Mouse (Mus musculus) embryonic facial prominence, embryonic 15.5 days (tissue): ENCODE measurements around the gene Tsr2. TPM values are rescaled to one million over a fixed set of nuclear protein-coding genes. Genes with fewer than 3 reads are reported as not detected.

Experiments used
- ATAC-seq: fragments of 200-750 bp; cut with Nextera tagmentation; 2 replicates; pipeline ENCODE4 v1.8.0; 2017; ENCODE audit warnings: low read depth, moderate TSS enrichment; ENCODE audit not compliant: insufficient number of reproducible peaks, low FRiP score, low TSS enrichment
- H3K27ac ChIP-seq: fragments of 300-500 bp; sonication (generic); replicated peaks from 2 replicates; pipeline ENCODE4 v1.5.1; 2015; ENCODE audit warnings: mild to moderate bottlenecking, inconsistent platforms
- H3K27me3 ChIP-seq: fragments of 300-500 bp; sonication (generic); 2 replicates; pipeline ENCODE4 v1.6.1; 2015; ENCODE audit warnings: inconsistent platforms
- H3K36me3 ChIP-seq: fragments of 300-500 bp; sonication (generic); 2 replicates; pipeline ENCODE4 v1.6.1; 2015; ENCODE audit warnings: mild to moderate bottlenecking, inconsistent platforms
- H3K4me1 ChIP-seq: fragments of 300-500 bp; sonication (generic); 2 replicates; pipeline ENCODE4 v1.6.1; 2015; ENCODE audit warnings: inconsistent platforms
- H3K4me2 ChIP-seq: fragments of 300-500 bp; sonication (generic); replicated peaks from 2 replicates; pipeline ENCODE4 v1.6.1; 2015; ENCODE audit warnings: mild to moderate bottlenecking, inconsistent platforms
- H3K4me3 ChIP-seq: fragments of 300-500 bp; sonication (generic); replicated peaks from 2 replicates; pipeline ENCODE4 v1.5.1; 2015; ENCODE audit warnings: mild to moderate bottlenecking, inconsistent platforms
- H3K9ac ChIP-seq: fragments of 300-500 bp; sonication (generic); 2 replicates; pipeline ENCODE4 v1.6.1; 2015; ENCODE audit warnings: inconsistent platforms
- H3K9me3 ChIP-seq: fragments of 300-500 bp; sonication (generic); replicated peaks from 2 replicates; pipeline ENCODE4 v1.6.1; 2016; ENCODE audit warnings: inconsistent platforms
- WGBS: fragments of 180-500 bp; shearing (Covaris S2); methylation state at CpG from one replicate; pipeline ENCODE4 v1.1.7; 2015; 5-methylcytosine and 5-hydroxymethylcytosine counted together
- polyA plus RNA-seq: library from polyadenylated mRNA; unstranded; fragments of >200 nt; fragmentation: Nextera tagmentation; extraction: Ambion mirVana; gene quantifications from 2 replicates; pipeline ENCODE4 v1.2.1, GENCODE M21; 2015

The Tsr2 gene
- polyA plus RNA-seq, result 36.4 and 37.3 TPM in 2 replicates

- Histone ChIP-seq H3K4me3 (peak within 1 kb of the TSS; percentile 59), H3K4me2 (peak within 1 kb of the TSS; percentile 51), H3K36me3 (no peaks in the 10 kb centered on the region), H3K9me3 (no peaks in the 10 kb centered on the region), H3K9ac (peak within 1 kb of the TSS; percentile 15), H3K27me3 (no peaks in the 10 kb centered on the region), H3K27ac (0 out of 2 replicates have a peak within 1 kb of the TSS, but pooled peaks have one; percentile 11), H3K4me1 (no peaks in the 10 kb centered on the region)
- peak; percentile 80 for ATAC-seq
- WGBS, result 25% methylated on average over 35 of the region's 35 CpGs
Observed at GRCm38 (mm10) chrX:151096171-151097058, at the start of gene Tsr2. TSS of gene Tsr2 (minus strand) at chrX:151096543.

GRCm38 (mm10) chrX:151132785-151133184 lies 36.4 kb upstream of the Tsr2 start:
- Histone ChIP-seq H3K4me2 (no peak overlapping the region), H3K4me1 (no peaks in the 10 kb centered on the region), H3K27ac (no peak overlapping the region), H3K9ac (no peak overlapping the region), H3K9me3 (no peaks in the 10 kb centered on the region), H3K27me3 (no peaks in the 10 kb centered on the region), H3K36me3 (no peaks in the 10 kb centered on the region), H3K4me3 (peak overlapping the region; percentile 17; the same call in 1 of the 2 replicates)
- WGBS, result 28% methylated on average over 10 of the region's 10 CpGs
- no peak for ATAC-seq

DNA sequence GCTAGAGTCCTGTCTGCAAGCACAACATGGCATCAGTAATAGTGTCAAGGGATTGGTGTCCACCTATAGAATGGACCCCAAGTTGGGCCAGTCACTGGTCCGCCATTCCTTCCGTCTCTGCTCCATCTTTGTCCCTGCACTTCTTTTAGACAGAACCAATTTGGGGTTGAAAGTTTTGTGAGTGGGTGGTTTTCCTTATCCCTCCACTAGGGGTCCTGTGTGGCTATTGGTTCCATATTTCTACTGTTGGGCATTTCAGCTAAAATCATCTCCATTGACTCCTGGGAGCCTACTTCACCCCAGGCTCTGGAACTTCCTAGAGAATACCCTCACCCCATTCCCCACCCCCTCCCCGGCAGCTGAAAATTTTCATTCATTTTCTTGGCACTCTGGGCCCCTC lies 34.1 kb upstream of the Tsr2 start:
- no peaks in the 10 kb centered on the region for H3K4me1 ChIP-seq
- no peaks in the 10 kb centered on the region for H3K27me3 ChIP-seq
- H3K4me3 ChIP-seq, result no peak overlapping the region
- no peak overlapping the region for H3K4me2 ChIP-seq
- H3K36me3 ChIP-seq, result no peaks in the 10 kb centered on the region
- WGBS, result 78% methylated on average over 3 of the region's 3 CpGs
- H3K27ac ChIP-seq, result no peak overlapping the region
- no peak for ATAC-seq
- H3K9ac ChIP-seq, result no peak overlapping the region
- no peaks in the 10 kb centered on the region for H3K9me3 ChIP-seq

- Histone ChIP-seq H3K4me1 (no peaks in the 10 kb centered on the region), H3K27me3 (no peaks in the 10 kb centered on the region), H3K9me3 (no peaks in the 10 kb centered on the region), H3K27ac (no peak overlapping the region), H3K4me3 (no peak overlapping the region), H3K36me3 (no peaks in the 10 kb centered on the region), H3K9ac (no peak overlapping the region), H3K4me2 (no peak overlapping the region)
- ATAC-seq, result no peak
- 79% methylated on average over 2 of the region's 2 CpGs for WGBS
Observed at GRCm38 (mm10) chrX:151123933-151124332, 27.6 kb upstream of the Tsr2 start.

- Histone ChIP-seq H3K27me3 (no peaks in the 10 kb centered on the region), H3K4me3 (no peak overlapping the region), H3K36me3 (no peaks in the 10 kb centered on the region), H3K9me3 (no peaks in the 10 kb centered on the region), H3K27ac (no peak overlapping the region), H3K4me2 (no peak overlapping the region), H3K4me1 (no peaks in the 10 kb centered on the region), H3K9ac (no peak overlapping the region)
- ATAC-seq, result no peak
- 6% methylated on average over 2 of the region's 2 CpGs for WGBS
Observed at GRCm38 (mm10) chrX:151117432-151117831, 21.1 kb upstream of the Tsr2 start.

DNA sequence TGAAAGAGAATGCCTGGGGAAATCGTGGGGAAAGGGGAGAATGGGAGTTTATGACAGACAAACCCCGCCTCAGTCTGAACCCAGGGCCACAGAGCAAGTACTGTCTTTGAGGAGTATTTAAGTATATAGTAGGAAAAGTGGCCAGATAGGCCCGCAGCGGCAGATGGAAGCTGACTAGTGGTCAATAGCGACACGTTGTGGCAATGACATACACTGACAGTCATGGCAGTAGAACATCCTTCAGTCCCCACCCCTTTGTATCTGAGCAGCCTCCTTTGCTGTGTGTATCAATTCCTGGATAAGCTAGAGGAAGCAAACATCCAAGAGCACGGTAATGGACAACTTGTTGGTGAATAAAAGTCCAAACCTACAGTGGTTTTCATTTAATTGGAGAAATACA lies 20.5 kb upstream of the Tsr2 start:
- 6% methylated on average over 7 of the region's 7 CpGs for WGBS
- Histone ChIP-seq H3K4me1 (no peaks in the 10 kb centered on the region), H3K27ac (no peak overlapping the region), H3K9me3 (no peaks in the 10 kb centered on the region), H3K4me2 (no peak overlapping the region), H3K4me3 (no peak overlapping the region), H3K36me3 (no peaks in the 10 kb centered on the region), H3K27me3 (no peaks in the 10 kb centered on the region), H3K9ac (no peak overlapping the region)
- ATAC-seq, result no peak

- Histone ChIP-seq H3K4me3 (no peak overlapping the region), H3K4me2 (no peak overlapping the region), H3K9me3 (no peaks in the 10 kb centered on the region), H3K27ac (no peak overlapping the region), H3K27me3 (no peaks in the 10 kb centered on the region), H3K36me3 (no peaks in the 10 kb centered on the region), H3K4me1 (no peaks in the 10 kb centered on the region), H3K9ac (no peak overlapping the region)
- no peak for ATAC-seq
- 48% methylated on average over 7 of the region's 7 CpGs for WGBS
Observed at GRCm38 (mm10) chrX:151107301-151108067, 11.1 kb upstream of the Tsr2 start.

DNA sequence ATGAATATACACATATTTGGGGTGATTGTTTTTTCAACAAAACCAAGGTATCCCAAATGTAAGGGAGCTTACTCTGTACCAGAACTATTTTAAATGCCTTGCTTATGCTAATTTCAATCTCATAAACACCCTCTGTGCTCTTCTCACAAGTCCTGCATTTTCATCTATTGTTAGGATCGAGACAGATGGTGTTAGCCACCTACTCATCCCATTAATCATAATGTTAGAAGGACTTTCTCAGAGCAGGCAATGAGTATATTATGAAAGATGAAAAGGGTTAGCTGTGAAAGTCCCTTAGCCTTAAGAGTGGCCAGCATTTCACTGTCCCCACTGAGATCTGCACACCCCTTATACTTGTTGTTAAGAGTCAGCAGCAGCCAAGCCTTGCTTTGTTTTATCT lies 8.9 kb downstream of the Tsr2 start:
- H3K36me3 ChIP-seq, result peaks cover 16% of the 10 kb centered on the region; the same call in 1 of the 2 replicates
- no peak overlapping the region for H3K27ac ChIP-seq
- H3K27me3 ChIP-seq, result no peaks in the 10 kb centered on the region
- ATAC-seq, result no peak
- H3K4me2 ChIP-seq, result no peak overlapping the region
- H3K9ac ChIP-seq, result no peak overlapping the region
- H3K4me3 ChIP-seq, result no peak overlapping the region
- 79% methylated on average over 1 of the region's 1 CpGs for WGBS
- H3K9me3 ChIP-seq, result no peaks in the 10 kb centered on the region
- H3K4me1 ChIP-seq, result no peaks in the 10 kb centered on the region

DNA sequence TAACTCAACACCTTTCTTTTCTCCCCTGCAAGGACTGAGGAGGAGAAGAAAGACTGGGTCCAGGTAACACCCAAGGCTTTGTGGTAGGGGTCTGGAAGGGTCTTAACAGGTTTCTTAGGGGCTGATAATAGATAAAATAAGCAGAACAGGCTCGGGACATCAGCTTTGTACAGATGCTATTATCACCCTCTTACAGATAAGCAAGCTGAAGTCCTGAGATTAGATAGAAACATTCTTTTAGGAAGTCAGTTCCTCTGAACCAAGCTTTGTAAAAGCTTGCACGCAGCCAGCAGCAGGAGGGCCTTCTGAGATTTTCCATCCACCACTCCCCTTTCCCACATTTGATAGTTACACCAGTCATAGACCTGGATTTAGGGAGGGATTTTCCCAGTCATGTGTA lies 10.7 kb downstream of the Tsr2 start:
- Histone ChIP-seq H3K27me3 (no peaks in the 10 kb centered on the region), H3K9ac (no peak overlapping the region), H3K36me3 (peaks cover 21% of the 10 kb centered on the region; the same call in 1 of the 2 replicates), H3K4me1 (no peaks in the 10 kb centered on the region), H3K4me3 (no peak overlapping the region), H3K27ac (no peak overlapping the region), H3K4me2 (no peak overlapping the region), H3K9me3 (no peaks in the 10 kb centered on the region)
- no peak for ATAC-seq
- WGBS, result 76% methylated on average over 2 of the region's 2 CpGs

- no peak overlapping the region for H3K27ac ChIP-seq
- H3K27me3 ChIP-seq, result peaks cover 6% of the 10 kb centered on the region; the same call in 1 of the 2 replicates
- H3K9me3 ChIP-seq, result no peaks in the 10 kb centered on the region
- H3K4me1 ChIP-seq, result no peaks in the 10 kb centered on the region
- 77% methylated on average over 4 of the region's 4 CpGs for WGBS
- no peak for ATAC-seq
- no peak overlapping the region for H3K4me2 ChIP-seq
- peaks cover 14% of the 10 kb centered on the region; the same call in 1 of the 2 replicates for H3K36me3 ChIP-seq
- no peak overlapping the region for H3K9ac ChIP-seq
- no peak overlapping the region for H3K4me3 ChIP-seq
Observed at GRCm38 (mm10) chrX:151076941-151077485, 19.3 kb downstream of the Tsr2 start.

GRCm38 (mm10) chrX:151076007-151076406 lies 20.3 kb downstream of the Tsr2 start:
- H3K9ac ChIP-seq, result no peak overlapping the region

More at GRCm38 (mm10) chrX:151076007-151076406, 20.3 kb downstream of the Tsr2 start:
- ATAC-seq, result no peak
- H3K4me1 ChIP-seq, result no peaks in the 10 kb centered on the region
- no peak overlapping the region for H3K4me3 ChIP-seq
- H3K36me3 ChIP-seq, result peaks cover 18% of the 10 kb centered on the region; the same call in 1 of the 2 replicates
- 92% methylated on average over 5 of the region's 5 CpGs for WGBS
- no peak overlapping the region for H3K4me2 ChIP-seq
- peaks cover 6% of the 10 kb centered on the region; the same call in 1 of the 2 replicates for H3K27me3 ChIP-seq
- no peak overlapping the region for H3K27ac ChIP-seq
- no peaks in the 10 kb centered on the region for H3K9me3 ChIP-seq
